Mouse (Mus musculus) ovary, adult 18-20 months (tissue): ENCODE measurements around the gene C1qtnf4.
A peak's percentile ranks its signal among the peaks of the same experiment; 100 is the strongest.

Source experiments
- DNase-seq: peaks from one replicate; pipeline ENCODE4 v3.0.0; 2022; ENCODE audit warnings: low spot score, mixed read lengths

C1qtnf4 gene

GRCm38 (mm10) chr2:90885218-90886041 is at the start of gene C1qtnf4:
TSS of gene C1qtnf4 (plus strand) at chr2:90885860.
- DNase-seq: no peak

- no peak for DNase-seq
Measured at GRCm38 (mm10) chr2:90838621-90839020, 47.0 kb upstream of the C1qtnf4 start.

- DNase-seq: no peak
Measured at GRCm38 (mm10) chr2:90843666-90844065, 42.0 kb upstream of the C1qtnf4 start.

- DNase-seq: no peak
Measured at GRCm38 (mm10) chr2:90844262-90844661, 41.4 kb upstream of the C1qtnf4 start.

GRCm38 (mm10) chr2:90845234-90845633 is 40.4 kb upstream of the C1qtnf4 start:
- DNase-seq: no peak

- DNase-seq: no peak
Measured at GRCm38 (mm10) chr2:90846171-90846570, 39.5 kb upstream of the C1qtnf4 start.

GRCm38 (mm10) chr2:90846597-90846954 is 39.1 kb upstream of the C1qtnf4 start:
- DNase-seq: no peak

GRCm38 (mm10) chr2:90846955-90847680 is 38.5 kb upstream of the C1qtnf4 start, which contains the start of gene Mtch2:
TSS of gene Mtch2 (plus strand) at chr2:90847155.
- peak; percentile 97 for DNase-seq

GRCm38 (mm10) chr2:90847681-90848050 is 38.0 kb upstream of the C1qtnf4 start:
- DNase-seq: no peak

- DNase-seq: no peak
Measured at GRCm38 (mm10) chr2:90848331-90848730, 37.3 kb upstream of the C1qtnf4 start.

GRCm38 (mm10) chr2:90850401-90850800 is 35.3 kb upstream of the C1qtnf4 start:
- no peak for DNase-seq

GRCm38 (mm10) chr2:90861486-90861885 is 24.2 kb upstream of the C1qtnf4 start:
- DNase-seq: no peak

GRCm38 (mm10) chr2:90864184-90864583 is 21.5 kb upstream of the C1qtnf4 start:
- no peak for DNase-seq

GRCm38 (mm10) chr2:90866524-90866923 is 19.1 kb upstream of the C1qtnf4 start:
- DNase-seq: peak; percentile 60

- peak; percentile 18 for DNase-seq
Measured at GRCm38 (mm10) chr2:90870136-90870601, 15.5 kb upstream of the C1qtnf4 start.

GRCm38 (mm10) chr2:90871180-90871961 is 14.3 kb upstream of the C1qtnf4 start:
- DNase-seq: no peak

GRCm38 (mm10) chr2:90874025-90874424 is 11.6 kb upstream of the C1qtnf4 start:
- no peak for DNase-seq

- no peak for DNase-seq
Measured at GRCm38 (mm10) chr2:90875239-90875638, 10.4 kb upstream of the C1qtnf4 start.

- DNase-seq: no peak
Measured at GRCm38 (mm10) chr2:90877584-90878259, 7.9 kb upstream of the C1qtnf4 start.

- DNase-seq: no peak
Measured at GRCm38 (mm10) chr2:90879419-90879818, 6.2 kb upstream of the C1qtnf4 start.

GRCm38 (mm10) chr2:90880144-90880785 is 5.4 kb upstream of the C1qtnf4 start:
- DNase-seq: no peak
